Mouse (Mus musculus) monocyte, adult 5-6 weeks (primary cell): ENCODE results near the gene Uqcrh. TPM values are rescaled to one million over a fixed set of nuclear protein-coding genes. Genes with fewer than 3 reads are reported as not detected.

Experiments used
- ATAC-seq: fragments of 153-309, 156-312 bp; replicated peaks from 2 replicates; pipeline ENCODE4 v1.8.0; 2017; ENCODE audit warnings: mild to moderate bottlenecking; ENCODE audit not compliant: low TSS enrichment, insufficient number of reproducible peaks, severe bottlenecking, poor library complexity, low FRiP score
- total RNA-seq: library from RNA; stranded (forward); fragments of 200-1000, 200-491, 200-594 nt; gene quantifications from 3 replicates; pipeline ENCODE4 v1.2.3, GENCODE M21; 2017

The Uqcrh gene
- total RNA-seq, 1 experiment from 2014 or later = 562 TPM

- ATAC-seq = no peak
Observed at GRCm38 (mm10) chr4:116063855-116064254, 11.0 kb downstream of the Uqcrh start.

- ATAC-seq = no peak
Observed at GRCm38 (mm10) chr4:116059012-116059726, 15.7 kb downstream of the Uqcrh start.

GRCm38 (mm10) chr4:116057559-116057958, 17.3 kb downstream of the Uqcrh start:
- ATAC-seq = no peak

DNA sequence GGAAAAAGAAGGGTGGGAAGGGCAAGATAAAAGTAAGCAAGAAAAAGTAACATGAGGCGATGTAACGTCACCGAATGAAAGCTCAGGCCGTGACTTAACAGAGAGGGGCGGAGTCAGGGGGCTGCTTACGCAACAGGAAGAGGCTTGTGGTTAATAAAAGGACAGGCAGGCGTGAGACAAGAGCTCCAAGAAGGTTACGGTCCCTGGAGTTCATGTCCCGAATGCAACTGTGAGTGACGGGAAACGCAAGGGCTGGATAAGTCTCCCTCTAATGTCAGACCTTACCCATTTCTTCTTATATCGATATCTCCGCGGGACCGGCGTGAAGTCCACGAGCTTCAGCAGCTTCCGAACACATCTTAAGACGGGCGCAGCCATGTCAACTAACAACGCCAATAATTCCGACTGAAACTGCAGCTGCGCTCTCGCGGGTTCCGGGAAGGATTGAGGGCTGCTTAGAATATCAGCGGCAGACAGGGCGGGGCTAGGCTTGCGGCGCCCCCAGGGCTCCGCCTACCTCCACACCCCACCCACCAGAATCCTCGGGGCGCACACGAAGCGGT, 21.4 kb downstream of the Uqcrh start, which contains the start of gene Nsun4:
TSS of gene Nsun4 (minus strand) at position 478 of the 563 bp plus-strand sequence.
- ATAC-seq = peak; percentile 88

DNA sequence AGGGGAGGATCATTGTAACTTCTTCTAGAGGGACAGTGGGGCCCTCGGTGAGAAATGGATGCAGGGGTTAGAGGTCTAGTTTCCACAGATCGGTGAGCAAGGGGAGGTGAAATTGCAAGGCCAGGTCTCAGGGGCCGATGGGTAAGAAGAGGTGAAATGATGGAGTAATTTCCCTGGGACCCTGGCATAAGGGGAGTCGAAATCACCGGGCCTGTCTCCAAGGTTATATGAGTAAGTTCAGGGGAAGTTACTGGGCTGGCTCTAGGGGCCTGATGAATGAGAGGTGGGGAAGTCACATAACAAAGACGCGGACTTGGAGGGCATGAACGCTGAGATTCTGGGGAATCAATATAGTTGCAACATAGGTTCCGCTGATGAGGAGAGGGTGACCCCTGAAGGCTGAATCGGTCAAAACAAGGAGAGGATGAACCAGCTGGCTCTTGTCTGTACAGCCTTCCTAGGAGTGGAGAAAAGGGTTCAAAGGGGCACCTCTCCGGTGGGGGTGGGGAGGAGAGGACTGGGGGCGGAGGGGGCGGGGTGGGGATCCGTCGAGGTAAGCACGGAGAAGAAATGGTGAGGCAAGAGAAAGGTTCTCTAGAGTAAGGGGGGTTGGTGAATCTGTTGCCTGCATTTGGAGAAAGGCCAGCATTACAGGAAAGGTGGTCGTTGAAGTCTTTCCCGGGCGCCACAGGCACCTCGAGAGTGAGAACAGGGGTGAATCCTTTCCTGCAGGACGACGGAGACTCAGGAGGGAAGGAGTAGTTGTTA, 22.2 kb downstream of the Uqcrh start:
- 0 out of 2 replicates have a peak, but pooled peaks have one; percentile 4 for ATAC-seq

DNA sequence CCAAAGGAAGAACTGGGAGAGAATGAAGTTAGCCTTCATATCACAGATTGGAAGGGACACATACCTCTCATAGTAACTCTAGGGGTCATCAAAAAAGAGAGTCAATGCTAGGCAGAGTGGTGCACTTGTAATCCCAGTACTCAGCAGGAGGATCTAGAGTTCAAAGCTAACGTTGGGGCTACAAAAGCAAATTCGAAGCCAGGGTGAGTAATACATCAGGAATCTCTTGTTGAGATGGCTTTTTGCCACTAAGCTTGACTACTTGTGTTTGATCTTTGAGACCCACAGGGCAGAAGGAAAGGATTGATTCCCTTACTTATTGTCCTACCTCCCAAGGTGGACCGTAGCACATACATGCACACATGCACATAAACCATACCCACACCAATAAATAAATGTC, 25.7 kb downstream of the Uqcrh start:
- no peak for ATAC-seq

GRCm38 (mm10) chr4:116048130-116048920, 26.5 kb downstream of the Uqcrh start:
- ATAC-seq = no peak

GRCm38 (mm10) chr4:116047681-116048080, 27.2 kb downstream of the Uqcrh start:
- no peak for ATAC-seq

- no peak for ATAC-seq
Observed at GRCm38 (mm10) chr4:116046604-116047003, 28.3 kb downstream of the Uqcrh start.

DNA sequence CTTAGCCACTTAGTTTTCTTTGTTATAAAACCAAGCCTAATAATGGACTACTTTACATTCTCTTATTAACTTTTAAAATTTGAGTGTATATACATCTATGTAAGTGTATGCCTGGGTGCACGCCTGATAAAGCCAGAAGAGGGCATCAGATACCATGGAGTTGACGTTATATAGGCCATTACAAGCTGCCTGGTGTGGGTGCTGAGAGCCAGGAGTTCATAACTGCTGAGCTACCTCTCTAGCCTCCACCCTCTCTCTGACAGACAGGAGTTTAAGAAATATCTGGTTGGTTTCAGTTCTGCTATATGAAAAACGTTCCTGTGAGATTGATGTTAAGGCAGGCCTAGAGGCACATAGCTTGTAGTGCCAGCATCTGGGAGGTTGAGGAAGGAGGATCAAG, 32.7 kb downstream of the Uqcrh start:
- peak; percentile 63 for ATAC-seq

DNA sequence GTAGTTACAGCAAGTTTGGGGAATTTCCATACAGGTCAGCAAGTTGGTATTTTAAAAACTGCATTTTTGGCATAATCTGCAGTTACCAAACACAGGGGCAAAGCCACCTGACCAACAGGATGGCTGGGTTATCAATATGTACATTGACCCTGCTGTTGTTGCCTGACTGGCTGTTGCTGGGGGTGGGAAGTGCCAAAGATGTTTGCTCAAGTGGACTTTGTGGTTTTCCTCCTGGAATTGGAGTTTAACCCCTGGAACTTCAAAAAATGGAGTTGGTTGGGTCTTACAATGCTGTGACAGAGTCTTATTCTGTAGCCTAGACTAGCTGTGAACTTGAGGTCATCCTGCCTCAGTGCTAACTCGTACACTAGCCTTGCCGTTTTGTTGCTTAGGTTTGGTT, 34.4 kb downstream of the Uqcrh start:
- no peak for ATAC-seq

GRCm38 (mm10) chr4:116033374-116033773, 41.5 kb downstream of the Uqcrh start:
- no peak for ATAC-seq

DNA sequence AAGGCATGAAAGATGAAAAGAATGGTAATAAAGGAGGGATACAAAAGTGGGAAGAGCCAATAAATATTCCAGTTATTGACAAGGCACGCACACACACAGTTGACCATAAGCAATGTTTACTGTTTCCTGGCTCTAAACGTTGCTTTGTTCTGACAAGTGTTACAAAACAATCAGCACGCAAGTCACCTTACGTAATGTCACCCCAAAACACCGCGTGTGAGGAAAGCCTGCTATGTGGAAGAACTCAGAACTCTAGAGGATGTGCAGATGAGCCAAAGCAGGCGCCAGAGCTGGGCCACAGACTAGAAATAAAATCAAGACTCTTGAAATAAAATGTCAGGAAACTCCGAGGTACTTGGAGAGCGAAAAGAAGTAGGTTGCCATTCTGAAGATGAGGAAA, 42.0 kb downstream of the Uqcrh start:
- ATAC-seq = no peak

- no peak for ATAC-seq
Observed at GRCm38 (mm10) chr4:116017902-116018746, 56.7 kb downstream of the Uqcrh start, which contains the start of gene Faah. TSS of gene Faah (minus strand) at chr4:116017926.

DNA sequence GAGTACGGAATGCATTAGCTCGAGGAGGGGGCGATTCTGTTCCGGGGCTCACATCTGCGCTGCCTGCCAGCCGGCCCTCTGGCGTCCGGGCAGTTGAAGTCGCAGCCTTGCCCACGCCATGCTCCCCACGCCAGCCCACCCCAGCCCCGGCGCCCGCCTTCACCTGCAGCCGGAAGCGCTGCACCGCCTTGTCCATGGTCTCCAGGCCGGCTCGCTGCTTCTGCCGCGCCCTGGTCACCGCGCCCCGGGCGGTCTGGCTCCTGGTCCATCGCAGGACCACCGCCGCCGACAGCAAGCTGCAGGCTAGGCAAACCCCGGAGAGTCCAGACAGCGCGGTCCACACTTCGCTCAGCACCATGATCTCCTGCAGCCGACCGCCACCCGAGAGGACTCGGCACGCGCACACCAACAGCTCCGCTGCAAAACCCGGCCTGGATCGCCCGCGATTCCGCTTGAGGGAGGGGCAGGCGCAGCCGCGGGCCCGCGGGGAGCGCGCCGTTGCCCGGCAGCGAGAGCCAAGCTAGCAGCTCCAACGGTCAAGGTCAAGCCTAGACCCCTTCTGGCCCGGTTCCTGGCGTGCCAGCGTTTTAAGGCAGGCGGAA, 57.5 kb downstream of the Uqcrh start:
- ATAC-seq = peak; percentile 62; the same call in 1 of the 2 replicates
